Mouse (Mus musculus): ENCODE measurements around the gene Ccs. TPM values are rescaled to one million over a fixed set of nuclear protein-coding genes. Genes with fewer than 3 reads are reported as not detected.

Ccs gene
- polyA plus RNA-seq, 1 experiment, result 77.4 TPM

DNA sequence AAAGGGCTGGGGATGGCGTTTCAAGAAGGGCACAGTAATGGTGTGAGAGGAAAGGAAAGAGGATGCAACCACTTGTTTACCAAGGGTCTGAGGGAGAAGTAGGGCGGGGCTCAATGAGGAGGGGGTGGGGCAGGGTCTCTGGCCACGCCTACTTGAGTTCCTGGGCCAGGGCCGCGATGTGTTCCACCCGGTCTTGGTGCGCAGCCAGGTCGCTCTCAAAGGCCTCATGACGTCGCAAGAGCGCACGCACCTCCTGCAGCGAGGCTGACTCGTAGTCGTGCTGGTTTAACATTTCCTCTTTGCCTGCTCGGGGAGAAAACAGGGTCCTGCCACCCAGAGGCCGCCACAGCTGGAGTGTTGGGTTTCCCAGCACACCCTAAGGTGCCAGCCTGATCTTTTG is 26.0 kb upstream of the Ccs start:
- Histone ChIP-seq H3K4me3 (replicated peaks; ENCODE audit: control insufficient read depth, low read depth, low read length) (no peak overlapping the region), H3K27ac (ENCODE audit: control insufficient read depth, insufficient read depth, low read depth, low read length, poor library complexity) (no peak overlapping the region), H3K4me1 (ENCODE audit: control insufficient read depth, insufficient read depth, low read length) (no peaks in the 10 kb centered on the region)
- 2% methylated on average over 17 of the region's 17 CpGs for WGBS
- TF ChIP-seq POLR2A (IDR thresholded peaks at IDR 0.05; ENCODE audit: borderline replicate concordance, control insufficient read depth, low read depth, low read length), result no peak
- TF ChIP-seq CTCF (IDR thresholded peaks at IDR 0.05; ENCODE audit: control insufficient read depth, insufficient read depth, low read length), result no peak

DNA sequence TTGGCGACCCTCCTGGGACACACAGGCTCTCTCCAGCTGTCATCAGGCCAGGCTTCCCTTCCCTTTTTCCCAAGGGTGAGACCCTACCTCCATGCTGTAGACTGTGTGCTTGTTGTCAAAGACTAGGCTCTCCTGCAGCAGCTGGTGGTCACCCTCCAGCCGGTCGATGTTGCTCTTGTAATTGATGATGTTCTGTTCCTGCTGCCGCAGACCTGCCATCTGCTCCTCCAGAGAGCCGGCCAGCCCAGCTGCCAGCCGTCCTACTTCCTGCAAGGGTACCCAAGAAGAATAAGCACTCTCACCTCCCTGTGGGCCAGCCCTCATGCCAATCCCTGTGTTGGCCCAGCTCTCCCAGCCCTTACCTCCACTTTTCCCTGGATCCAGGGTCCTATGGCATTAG is 23.9 kb upstream of the Ccs start:
- Histone ChIP-seq H3K4me1 (ENCODE audit: control insufficient read depth, insufficient read depth, low read length) (no peaks in the 10 kb centered on the region; the same call in 1 of the 2 replicates), H3K4me3 (replicated peaks; ENCODE audit: control insufficient read depth, low read depth, low read length) (no peak overlapping the region), H3K27ac (ENCODE audit: control insufficient read depth, insufficient read depth, low read depth, low read length, poor library complexity) (no peak overlapping the region)
- TF ChIP-seq POLR2A (IDR thresholded peaks at IDR 0.05; ENCODE audit: borderline replicate concordance, control insufficient read depth, low read depth, low read length) (no peak), CTCF (IDR thresholded peaks at IDR 0.05; ENCODE audit: control insufficient read depth, insufficient read depth, low read length) (no peak)
- WGBS, result 63% methylated on average over 6 of the region's 6 CpGs

DNA sequence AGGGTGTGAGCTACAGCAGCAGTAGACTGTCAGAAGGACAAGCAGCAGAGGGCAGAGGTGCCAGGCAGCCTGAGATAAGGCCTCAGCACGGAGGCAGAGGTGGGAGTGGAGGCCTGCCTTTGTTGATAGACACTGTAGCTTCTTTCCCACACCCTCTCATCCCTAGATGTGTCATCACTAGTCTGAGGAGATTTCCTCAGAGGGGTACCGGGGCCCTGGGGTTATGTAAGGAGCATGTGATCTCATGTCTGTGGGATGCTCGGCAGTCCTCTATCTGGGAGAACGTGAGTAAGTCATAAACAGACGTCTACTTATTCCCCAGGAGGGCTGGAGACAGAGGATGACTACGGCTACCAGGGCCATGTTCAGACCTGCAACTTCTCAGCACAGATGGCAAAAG is 19.9 kb upstream of the Ccs start:
- H3K4me3 ChIP-seq (replicated peaks; ENCODE audit: control insufficient read depth, low read depth, low read length), result peak overlapping the region; percentile 40
- H3K27ac ChIP-seq (ENCODE audit: control insufficient read depth, insufficient read depth, low read depth, low read length, poor library complexity), result peak overlapping the region; percentile 51
- H3K4me1 ChIP-seq (ENCODE audit: control insufficient read depth, insufficient read depth, low read length), result no peaks in the 10 kb centered on the region; the same call in 1 of the 2 replicates

DNA sequence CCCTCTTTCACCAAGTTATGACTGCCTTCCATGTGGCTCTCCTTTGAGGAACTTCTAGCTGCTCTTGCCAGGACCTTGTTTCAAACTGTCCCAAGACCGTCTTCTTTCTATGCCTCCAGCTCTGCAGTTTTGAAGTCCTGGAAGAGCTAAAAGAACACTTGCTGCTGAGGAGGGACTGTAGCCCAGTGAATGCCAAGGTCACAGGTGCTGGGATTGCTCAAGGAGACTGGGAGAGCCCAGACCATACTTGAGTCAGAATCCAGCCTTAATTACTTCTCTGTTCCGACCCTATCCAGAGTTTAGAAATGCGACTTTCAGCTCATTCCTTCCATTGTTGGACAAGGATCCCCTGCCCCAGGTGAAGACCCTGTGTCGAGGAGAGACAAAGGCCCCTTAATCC is 16.8 kb upstream of the Ccs start:
- whole genome bisulfite sequencing, result 77% methylated on average over 4 of the region's 4 CpGs

More for the DNA sequence above, 19.9 kb upstream of the Ccs start:
- TF ChIP-seq POLR2A (IDR thresholded peaks at IDR 0.05; ENCODE audit: borderline replicate concordance, control insufficient read depth, low read depth, low read length), result no peak
- WGBS, result 63% methylated on average over 6 of the region's 6 CpGs

DNA sequence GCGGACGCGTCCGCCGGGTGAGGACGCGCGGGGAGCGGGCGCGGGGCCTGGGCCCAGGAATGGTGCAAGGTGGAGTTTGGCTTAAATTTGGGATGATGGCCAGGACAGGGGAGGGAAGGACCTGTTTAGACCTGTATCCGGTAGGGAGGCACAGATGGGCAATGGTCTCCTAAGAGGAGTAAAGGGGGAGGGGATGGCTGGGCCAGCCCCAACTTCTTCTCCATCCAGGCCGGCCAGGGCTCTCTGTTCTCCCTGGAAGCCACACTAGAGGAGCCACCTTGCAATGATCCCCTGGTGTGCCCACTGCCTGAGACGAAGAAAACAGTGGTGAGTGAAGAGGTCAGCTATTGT is 16.3 kb upstream of the Ccs start:
- no peak overlapping the region for H3K27ac ChIP-seq (ENCODE audit: control insufficient read depth, insufficient read depth, low read depth, low read length, poor library complexity)
- peak overlapping the region; percentile 41 for H3K4me3 ChIP-seq (replicated peaks; ENCODE audit: control insufficient read depth, low read depth, low read length)
- 10% methylated on average over 14 of the region's 14 CpGs for WGBS
- no peaks in the 10 kb centered on the region; the same call in 1 of the 2 replicates for H3K4me1 ChIP-seq (ENCODE audit: control insufficient read depth, insufficient read depth, low read length)
- TF ChIP-seq POLR2A (IDR thresholded peaks at IDR 0.05; ENCODE audit: borderline replicate concordance, control insufficient read depth, low read depth, low read length) (no peak), CTCF (IDR thresholded peaks at IDR 0.05; ENCODE audit: control insufficient read depth, insufficient read depth, low read length) (no peak)

More for the DNA sequence above, 16.8 kb upstream of the Ccs start:
- Histone ChIP-seq H3K4me3 (replicated peaks; ENCODE audit: control insufficient read depth, low read depth, low read length) (no peak overlapping the region), H3K4me1 (ENCODE audit: control insufficient read depth, insufficient read depth, low read length) (no peaks in the 10 kb centered on the region; the same call in 1 of the 2 replicates), H3K27ac (ENCODE audit: control insufficient read depth, insufficient read depth, low read depth, low read length, poor library complexity) (no peak overlapping the region)
- TF ChIP-seq POLR2A (IDR thresholded peaks at IDR 0.05; ENCODE audit: borderline replicate concordance, control insufficient read depth, low read depth, low read length) (no peak), CTCF (IDR thresholded peaks at IDR 0.05; ENCODE audit: control insufficient read depth, insufficient read depth, low read length) (no peak)

DNA sequence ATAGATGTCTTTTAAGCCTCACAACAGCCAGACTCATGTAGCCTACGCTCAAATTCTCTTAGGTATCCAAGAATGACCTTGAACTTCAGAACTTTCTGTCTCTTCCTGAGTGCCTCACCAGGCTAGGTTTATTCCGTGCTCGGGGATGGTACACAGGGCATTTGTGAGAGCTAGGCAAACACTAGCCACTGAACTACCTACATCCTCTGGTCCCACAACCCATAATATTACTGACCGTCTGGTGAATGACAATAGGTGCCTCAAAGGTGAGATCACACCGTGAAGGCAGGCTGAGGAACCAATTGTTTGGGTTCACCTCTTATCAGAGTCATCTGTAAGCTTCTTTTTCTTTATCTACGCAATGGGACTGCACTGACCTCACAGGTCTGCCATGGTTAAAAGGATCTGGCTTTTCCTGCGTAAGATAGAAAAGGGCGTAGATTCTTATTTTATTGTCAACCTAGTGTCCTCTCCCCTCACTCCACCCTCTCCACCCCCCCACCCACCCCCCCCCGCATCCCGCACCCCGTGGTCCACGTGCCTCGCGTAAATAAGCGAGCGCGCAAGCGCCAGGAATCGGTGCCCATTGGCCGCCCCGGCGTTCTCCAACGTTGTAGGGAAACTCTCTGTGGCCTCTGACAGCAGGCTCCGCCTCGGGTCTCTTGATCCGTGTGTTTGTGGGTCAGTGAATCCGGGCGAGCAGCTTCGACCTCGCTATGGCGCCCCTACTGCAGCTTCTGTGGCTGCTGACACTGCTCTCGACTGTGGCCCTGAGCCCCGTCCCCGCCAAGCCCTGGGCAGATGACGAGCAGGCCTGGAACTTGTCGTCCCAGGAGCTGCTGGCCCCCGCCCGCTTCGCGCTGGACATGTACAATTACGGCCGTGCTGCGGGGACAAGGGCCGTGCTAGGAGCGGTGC is 15.7 kb upstream of the Ccs start, which contains the start of gene Ctsf:
TSS of gene Ctsf (plus strand) at position 579 of the 918 bp plus-strand sequence.
- peak within 1 kb of the TSS; percentile 56 for H3K4me3 ChIP-seq (replicated peaks; ENCODE audit: control insufficient read depth, low read depth, low read length)
- no peak within 1 kb of the TSS; the same call in 1 of the 2 replicates for H3K27ac ChIP-seq (ENCODE audit: control insufficient read depth, insufficient read depth, low read depth, low read length, poor library complexity)
- TF ChIP-seq CTCF (IDR thresholded peaks at IDR 0.05; ENCODE audit: control insufficient read depth, insufficient read depth, low read length) (no peak), POLR2A (IDR thresholded peaks at IDR 0.05; ENCODE audit: borderline replicate concordance, control insufficient read depth, low read depth, low read length) (no peak)
- no peaks in the 10 kb centered on the region; the same call in 1 of the 2 replicates for H3K4me1 ChIP-seq (ENCODE audit: control insufficient read depth, insufficient read depth, low read length)
- 5% methylated on average over 45 of the region's 45 CpGs for WGBS

DNA sequence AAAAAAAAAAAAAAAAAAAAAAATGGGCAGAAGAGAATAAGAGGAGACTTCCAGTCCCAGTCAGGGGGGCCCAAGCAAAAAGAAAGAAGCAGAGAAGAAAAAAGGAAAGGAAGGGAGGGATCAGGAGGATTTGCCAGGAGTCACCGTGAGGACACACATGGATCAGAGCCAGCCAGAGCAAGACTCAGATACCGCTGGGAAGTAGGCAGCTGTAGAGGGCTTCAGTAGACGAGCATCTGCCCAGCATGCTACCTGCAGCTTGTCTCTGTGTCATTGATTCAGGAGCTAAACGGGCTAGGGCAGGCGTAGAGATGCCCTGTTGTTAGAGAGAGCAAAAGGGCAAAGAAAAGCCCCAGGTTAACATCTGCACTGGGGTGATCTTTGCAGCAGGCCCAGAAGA is 11.1 kb upstream of the Ccs start:
- TF ChIP-seq POLR2A (IDR thresholded peaks at IDR 0.05; ENCODE audit: borderline replicate concordance, control insufficient read depth, low read depth, low read length) (no peak), CTCF (IDR thresholded peaks at IDR 0.05; ENCODE audit: control insufficient read depth, insufficient read depth, low read length) (no peak)
- Histone ChIP-seq H3K4me1 (ENCODE audit: control insufficient read depth, insufficient read depth, low read length) (no peaks in the 10 kb centered on the region), H3K27ac (ENCODE audit: control insufficient read depth, insufficient read depth, low read depth, low read length, poor library complexity) (no peak overlapping the region), H3K4me3 (replicated peaks; ENCODE audit: control insufficient read depth, low read depth, low read length) (no peak overlapping the region)
- 72% methylated on average over 5 of the region's 5 CpGs for WGBS

DNA sequence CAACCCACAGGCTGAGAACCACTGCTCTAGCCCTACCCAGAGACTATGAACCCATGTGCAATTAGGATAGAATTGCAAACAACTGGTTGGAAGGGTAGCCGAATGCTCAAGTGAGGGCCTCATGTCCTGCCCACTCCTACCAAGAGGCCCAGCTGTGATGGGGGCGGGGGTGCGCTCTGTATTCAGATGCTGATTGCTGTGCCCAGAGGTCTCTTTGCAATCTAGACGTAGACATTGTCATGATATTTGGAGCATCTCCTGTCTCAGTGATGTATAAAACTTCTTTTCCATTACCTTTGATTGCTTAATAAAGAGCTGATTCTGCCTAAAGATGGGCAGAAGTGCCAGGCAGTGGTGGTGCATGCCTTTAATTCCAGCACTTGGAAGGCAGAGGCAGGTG is 10.7 kb upstream of the Ccs start:
- H3K4me3 ChIP-seq (replicated peaks; ENCODE audit: control insufficient read depth, low read depth, low read length), result no peak overlapping the region
- TF ChIP-seq POLR2A (IDR thresholded peaks at IDR 0.05; ENCODE audit: borderline replicate concordance, control insufficient read depth, low read depth, low read length) (no peak), CTCF (IDR thresholded peaks at IDR 0.05; ENCODE audit: control insufficient read depth, insufficient read depth, low read length) (no peak)
- H3K4me1 ChIP-seq (ENCODE audit: control insufficient read depth, insufficient read depth, low read length), result no peaks in the 10 kb centered on the region
- no peak overlapping the region for H3K27ac ChIP-seq (ENCODE audit: control insufficient read depth, insufficient read depth, low read depth, low read length, poor library complexity)
- WGBS, result 85% methylated on average over 4 of the region's 4 CpGs

Data from bone marrow, adult 2 months (tissue).